Mouse (Mus musculus) hematopoietic multipotent progenitor cell, adult 10-12 weeks (in vitro differentiated cells): ENCODE results near the gene Itgae. TPM values are rescaled to one million over a fixed set of nuclear protein-coding genes. Genes with fewer than 3 reads are reported as not detected.

Experiments used
- polyA plus RNA-seq: library from polyadenylated mRNA; stranded (reverse); fragments of >175 nt; gene quantifications from 2 replicates; pipeline ENCODE4 v1.2.3, GENCODE M21; 2012; ENCODE audit warnings: low replicate concordance

Gene Itgae
- 2.7 and 4.2 TPM in 2 replicates for polyA plus RNA-seq

GRCm38 (mm10) chr11:73090283-73090682 lies at the start of gene Itgae:
TSS of gene Itgae (plus strand) at chr11:73090583.

GRCm38 (mm10) chr11:73047542-73047996 lies 42.8 kb upstream of the Itgae start, which contains the start of gene Ncbp3:
TSS of gene Ncbp3 (plus strand) at chr11:73047783.

GRCm38 (mm10) chr11:73137591-73138501 lies 47.5 kb downstream of the Itgae start, which contains the start of gene Haspin:
TSS of gene Haspin (minus strand) at chr11:73138294.

GRCm38 (mm10) chr11:73159957-73160810 lies 69.8 kb downstream of the Itgae start, which contains the start of gene P2rx5:
TSS of gene P2rx5 (plus strand) at chr11:73160421.

GRCm38 (mm10) chr11:73176608-73177508 lies 86.5 kb downstream of the Itgae start, which contains the start of the genes Emc6 and Tax1bp3:
TSS of gene Emc6 (minus strand) at chr11:73177037.
TSS of gene Tax1bp3 (plus strand) at chr11:73177083.

Other genes with a start within 250 kb of the Itgae start
- gene Atp2a3, start 129.4 kb upstream of the Itgae start, polyA plus RNA-seq = 280 and 291 TPM in 2 replicates
- gene P2rx1, start 91.5 kb upstream of the Itgae start, polyA plus RNA-seq = 0.67 and 1.9 TPM in 2 replicates
- 2.5 and 3.9 TPM in 2 replicates for gene Camkk1, start 71.6 kb upstream of the Itgae start, polyA plus RNA-seq
- 3.7 and 3.8 TPM in 2 replicates for gene Ncbp3, start 42.8 kb upstream of the Itgae start, polyA plus RNA-seq
- gene Haspin, start 47.7 kb downstream of the Itgae start, polyA plus RNA-seq = 5.5 and 8.6 TPM in 2 replicates
- 0.06 and 0.07 TPM in 2 replicates for gene P2rx5, start 69.8 kb downstream of the Itgae start, polyA plus RNA-seq
- gene Emc6, start 86.5 kb downstream of the Itgae start, polyA plus RNA-seq = 149 and 201 TPM in 2 replicates
- 3.0 and 9.9 TPM in 2 replicates for gene Tax1bp3, start 86.5 kb downstream of the Itgae start, polyA plus RNA-seq
- gene Ctns, start 108.5 kb downstream of the Itgae start, polyA plus RNA-seq = 2.1 and 10.2 TPM in 2 replicates
- 1.7 and 1.9 TPM in 2 replicates for gene Shpk, start 108.9 kb downstream of the Itgae start, polyA plus RNA-seq
- not detected in 2 replicates for gene Trpv1, start 143.7 kb downstream of the Itgae start, polyA plus RNA-seq
- not detected in 2 replicates for gene Trpv3, start 176.8 kb downstream of the Itgae start, polyA plus RNA-seq
- gene Aspa, start 239.0 kb downstream of the Itgae start, polyA plus RNA-seq = 0.11 TPM in 1 of 2 replicates, not detected in the other
- not detected in 2 replicates for gene Gm49340, start 239.2 kb downstream of the Itgae start, polyA plus RNA-seq
- not detected in 2 replicates for gene Spata22, start 239.2 kb downstream of the Itgae start, polyA plus RNA-seq